27 mouse cellular contexts compared by ENCODE assay signal in genomic region chr9:64937491-64937890, GRCm38 (mm10). TPM values are rescaled to one million over a fixed set of nuclear protein-coding genes. Genes with fewer than 3 reads are reported as not detected.
DNase-seq lines count a peak whose midpoint lies in the region; ATAC-seq and TF ChIP-seq lines count a peak whose summit lies in the region.
"Had no signal": no experiment of that assay in that cellular context is flagged by ENCODE, and none has a peak within 500 bp of the region (broad histone marks: within the 10 kb centered on the region; RNA-seq: fewer than 3 reads in every experiment).

No protein-coding gene starts in this region.

- TF ChIP-seq CTCF in left cerebral cortex, adult 2 months (IDR thresholded peaks at IDR 0.05), result peak; percentile 9; the same call in 1 of the 2 replicates
- TF ChIP-seq CTCF in E14TG2a.4 (conservative IDR thresholded peaks at IDR 0.05; ENCODE audit: low read length), result peak; percentile 27; the same call in 1 of the 2 replicates

- ATAC-seq in CD4-positive, CD25-positive, alpha-beta regulatory T cell, adult 4 months, result no peak
- ATAC-seq: activated CD4-positive, CD25-positive, alpha-beta regulatory T cell, adult 4 months; lung, postnatal 0 days; midbrain, embryonic 16.5 days had no signal

- peak; percentile 24 for DNase-seq in CD4-positive, CD25-positive, alpha-beta regulatory T cell, adult 2 months (ENCODE audit: low read depth, low spot score)
- no peak for DNase-seq in left cerebral cortex, adult 2 months (ENCODE audit: extremely low spot score in 1 of 2, low spot score in 2 of 2)
- DNase-seq in left cerebral cortex, postnatal 4 days, result no peak
- DNase-seq in induced T-regulatory cell, adult 2 months (ENCODE audit: low read depth), result peak; percentile 35
- DNase-seq in cerebellum, adult 11 months, result no peak
- DNase-seq in left cerebral cortex, postnatal 25 days (ENCODE audit: low spot score in 2 of 2), result no peak
- DNase-seq: adrenal gland, adult 8-10 months; cerebellum, adult 2 months; cerebellum, postnatal 25 days; embryo, embryonic 11 days; gastrocnemius, postnatal 25 days; kidney, adult 11 months had no signal

- intact Hi-C loops in left cerebral cortex, adult 2 months (cut with DNase I), result loop anchor here (5.0 kb wide), 1 partner anchor 160 kb away; no protein-coding TSS in a partner anchor
- intact Hi-C loops in left cerebral cortex, postnatal 4 days (cut with DNase I), result no loop called here
- intact Hi-C loops in left cerebral cortex, postnatal 25 days (cut with DNase I), result loop anchor here (5.0 to 10.0 kb wide), 2 partner anchors 165 to 753 kb away; no protein-coding TSS in a partner anchor

- no peak overlapping the region for H3K27ac ChIP-seq in left cerebral cortex, adult 2 months
- H3K27ac ChIP-seq: embryonic facial prominence, embryonic 13.5 days; forebrain, embryonic 12.5 days; heart, embryonic 10.5 days; hindbrain, embryonic 15.5 days; limb, embryonic 13.5 days; macrophage had no signal

- peaks cover 43% of the 10 kb centered on the region for H3K4me1 ChIP-seq in E14TG2a.4 (replicated peaks; ENCODE audit: low read depth, low read length)
- H3K4me1 ChIP-seq: hindbrain, embryonic 15.5 days had no signal

- no peaks in the 10 kb centered on the region for H3K36me3 ChIP-seq in E14TG2a.4 (ENCODE audit: insufficient read depth, low read length)
- H3K36me3 ChIP-seq: embryonic facial prominence, embryonic 13.5 days; forebrain, embryonic 12.5 days; heart, embryonic 10.5 days; hindbrain, embryonic 15.5 days; limb, embryonic 13.5 days had no signal

- peaks cover 35% of the 10 kb centered on the region for H3K27me3 ChIP-seq in E14TG2a.4 (ENCODE audit: insufficient read depth, low read length)
- H3K27me3 ChIP-seq: hindbrain, embryonic 15.5 days had no signal

- no peaks in the 10 kb centered on the region for H3K9me3 ChIP-seq in E14TG2a.4 (ENCODE audit: low read length)
- H3K9me3 ChIP-seq: embryonic facial prominence, embryonic 13.5 days; forebrain, embryonic 12.5 days; heart, embryonic 10.5 days; hindbrain, embryonic 15.5 days; limb, embryonic 13.5 days had no signal

- H3K4me3 ChIP-seq in left cerebral cortex, adult 2 months, result no peak overlapping the region
- no peak overlapping the region for H3K4me3 ChIP-seq in E14TG2a.4 (replicated peaks; ENCODE audit: low read length)
- H3K4me3 ChIP-seq: embryonic facial prominence, embryonic 13.5 days; erythroblast, embryonic 14.5 days; forebrain, embryonic 12.5 days; heart, embryonic 10.5 days; hindbrain, embryonic 15.5 days; limb, embryonic 13.5 days had no signal

RNA-seq across cellular contexts. Expression of gene Slc24a1, which starts 13.9 kb away (rescaled TPM):
- polyA plus RNA-seq in CD4-positive, CD25-positive, alpha-beta regulatory T cell, adult 4 months (2017; shearing (Covaris generic)), result under 1 TPM; 0.09 to 0.44 TPM
- total RNA-seq in left cerebral cortex, adult 2 months (2021), result under 1 TPM in 1 of 2 experiments, not detected in 1; 0.07 TPM
- under 1 TPM; 0.14 to 0.26 TPM for total RNA-seq in left cerebral cortex, postnatal 4 days (2021)
- under 1 TPM; 0.14 to 0.18 TPM for total RNA-seq in left cerebral cortex, postnatal 25 days (2021)
- total RNA-seq: adrenal gland, adult 8-10 months; gastrocnemius, postnatal 25 days; hematopoietic stem cell, adult 5-6 weeks had no signal
- polyA plus RNA-seq: embryonic facial prominence, embryonic 13.5 days; erythroblast, embryonic 14.5 days; kidney, embryonic 16.5 days; large intestine, adult 2 months; macrophage had no signal

RNA-seq across cellular contexts. Expression of gene Ints14, which starts 23.2 kb away (rescaled TPM):
- 10 to 100 TPM; 41.1 to 45.7 TPM for polyA plus RNA-seq in CD4-positive, CD25-positive, alpha-beta regulatory T cell, adult 4 months (2017; shearing (Covaris generic))
- 10 to 100 TPM; 19.4 to 22.2 TPM for total RNA-seq in left cerebral cortex, adult 2 months (2021)
- 10 to 100 TPM; 22.1 to 24.2 TPM for total RNA-seq in left cerebral cortex, postnatal 4 days (2021)
- total RNA-seq in left cerebral cortex, postnatal 25 days (2021), result 10 to 100 TPM; 22.4 to 23.7 TPM

Comparison
In these comparisons a context has a peak if more than half of its experiments do, and no peak if none do; other contexts are left out.
1. DNase-seq: peak in CD4-positive, CD25-positive, alpha-beta regulatory T cell, adult 2 months (single experiment) and induced T-regulatory cell, adult 2 months (single experiment); none in left cerebral cortex, adult 2 months (0 of 2), left cerebral cortex, postnatal 4 days (single experiment), cerebellum, adult 11 months (single experiment) and left cerebral cortex, postnatal 25 days (0 of 2).